Mouse (Mus musculus) CH12.LX (cell line): ENCODE measurements around the gene Rpl7l1. TPM values are rescaled to one million over a fixed set of nuclear protein-coding genes. Genes with fewer than 3 reads are reported as not detected.

Experiments
- DNase-seq: peaks from one replicate; pipeline ENCODE4 v3.0.0-alpha.2; 2013; ENCODE audit errors: extremely low read depth
- H3K27ac ChIP-seq: 2 replicates; pipeline ENCODE4 v1.5.1; 2012; ENCODE audit warnings: low read depth, mild to moderate bottlenecking, control low read depth, moderate library complexity; ENCODE audit not compliant: insufficient read depth
- H3K27me3 ChIP-seq: replicated peaks from 2 replicates; pipeline ENCODE3; 2012; ENCODE audit warnings: inconsistent platforms
- H3K36me3 ChIP-seq, 2 experiments: replicated peaks in 1 of 2; 2 replicates each; pipeline versions ENCODE3 to v1.6.1; 2012; ENCODE audit warnings: inconsistent platforms in 1 of 2, low read length in 1 of 2, mild to moderate bottlenecking in 1 of 2, mixed read lengths in 1 of 2, moderate library complexity in 1 of 2; ENCODE audit not compliant: control insufficient read depth in 1 of 2, insufficient read depth in 1 of 2
- H3K4me1 ChIP-seq, 2 experiments: 2 replicates each; pipeline ENCODE4 v1.6.1; 2012; ENCODE audit warnings: inconsistent platforms in 1 of 2, moderate library complexity in 1 of 2; ENCODE audit not compliant: insufficient read depth in 2 of 2, control insufficient read depth in 1 of 2
- H3K4me2 ChIP-seq: 2 replicates; pipeline ENCODE4 v1.6.1; 2012; ENCODE audit warnings: low read depth, mild to moderate bottlenecking, control low read depth; ENCODE audit not compliant: poor library complexity, insufficient read depth, severe bottlenecking
- H3K4me3 ChIP-seq, 3 experiments: fragments of 150-350 bp in 1 of 3; sonication (generic) in 1 of 3; replicated peaks in 1 of 3; 2 replicates each; pipeline versions ENCODE3 to v1.5.1; 2011 to 2012; ENCODE audit warnings: low read depth in 2 of 3, low read length in 2 of 3, mild to moderate bottlenecking in 2 of 3, moderate library complexity in 2 of 3, control low read depth in 1 of 3, improper control_type of control experiment in 1 of 3, inconsistent platforms in 1 of 3, mixed read lengths in 1 of 3; ENCODE audit not compliant: poor library complexity in 1 of 3
- H3K79me2 ChIP-seq: replicated peaks from 2 replicates; pipeline ENCODE4 v1.6.1; 2012; ENCODE audit warnings: mild to moderate bottlenecking, moderate library complexity; ENCODE audit not compliant: control insufficient read depth, poor library complexity, insufficient read depth, severe bottlenecking; ENCODE audit errors: extremely low read depth
- H3K9ac ChIP-seq: 2 replicates; pipeline ENCODE4 v1.6.1; 2012; ENCODE audit warnings: low read depth, mild to moderate bottlenecking, control low read depth, moderate library complexity; ENCODE audit not compliant: insufficient read depth
- H3K9me3 ChIP-seq: replicated peaks from 2 replicates; pipeline ENCODE3; 2012; ENCODE audit warnings: low read length, inconsistent platforms, mixed read lengths
- CTCF ChIP-seq, 2 experiments: IDR thresholded peaks in 1 of 2; conservative IDR thresholded peaks in 1 of 2; 2 replicates each; pipeline ENCODE4 v1.5.1; 2011 to 2012; ENCODE audit warnings: low read depth in 2 of 2, low read length in 2 of 2, improper control_type of control experiment in 1 of 2, inconsistent platforms in 1 of 2, mild to moderate bottlenecking in 1 of 2, moderate library complexity in 1 of 2
- EP300 ChIP-seq: IDR thresholded peaks from 2 replicates; pipeline ENCODE4 v1.6.1; 2011; ENCODE audit warnings: low read length, improper control_type of control experiment
- GABPA ChIP-seq: IDR thresholded peaks from 2 replicates; pipeline ENCODE4 v1.6.1; 2012; ENCODE audit warnings: low read depth, low read length, improper control_type of control experiment, inconsistent platforms; ENCODE audit not compliant: insufficient replicate concordance
- IRF4 ChIP-seq: IDR thresholded peaks from 2 replicates; pipeline ENCODE4 v1.6.1; 2014; ENCODE audit warnings: low read depth, mild to moderate bottlenecking, inconsistent platforms, low read length, improper control_type of control experiment
- JUN ChIP-seq: IDR thresholded peaks from 2 replicates; pipeline ENCODE4 v1.6.1; 2011; ENCODE audit warnings: low read depth, mild to moderate bottlenecking, low read length, improper control_type of control experiment, moderate library complexity; ENCODE audit not compliant: insufficient read depth
- JUND ChIP-seq: conservative IDR thresholded peaks from 2 replicates; pipeline ENCODE4 v1.6.1; 2011; ENCODE audit warnings: low read depth, low read length, improper control_type of control experiment
- KAT2A ChIP-seq: IDR thresholded peaks from 2 replicates; pipeline ENCODE4 v1.6.1; 2012; ENCODE audit warnings: low read length, improper control_type of control experiment, inconsistent platforms; ENCODE audit not compliant: insufficient replicate concordance
- MAFK ChIP-seq: IDR thresholded peaks from 2 replicates; pipeline ENCODE4 v1.6.1; 2011; ENCODE audit warnings: low read length, improper control_type of control experiment; ENCODE audit not compliant: insufficient replicate concordance
- MEF2A ChIP-seq: IDR thresholded peaks from 2 replicates; pipeline ENCODE4 v1.6.1; 2014; ENCODE audit warnings: low read depth, mild to moderate bottlenecking, inconsistent platforms, low read length, improper control_type of control experiment, borderline replicate concordance
- MXI1 ChIP-seq: IDR thresholded peaks from 2 replicates; pipeline ENCODE4 v1.6.1; 2011; ENCODE audit warnings: mild to moderate bottlenecking, low read depth, low read length, improper control_type of control experiment
- MYC ChIP-seq: IDR thresholded peaks from 2 replicates; pipeline ENCODE4 v1.6.1; 2011; ENCODE audit warnings: low read depth, mild to moderate bottlenecking, improper control_type of control experiment, low read length
- NRF1 ChIP-seq: IDR thresholded peaks from 2 replicates; pipeline ENCODE4 v1.6.1; 2014; ENCODE audit warnings: low read depth, mild to moderate bottlenecking, inconsistent platforms, low read length, improper control_type of control experiment, moderate library complexity
- PAX5 ChIP-seq: IDR thresholded peaks from 2 replicates; pipeline ENCODE4 v1.6.1; 2012; ENCODE audit warnings: low read length, inconsistent platforms, mixed read lengths
- POLR2AphosphoS2 ChIP-seq: IDR thresholded peaks from 2 replicates; pipeline ENCODE4 v1.6.1; 2011; ENCODE audit warnings: low read depth, low read length, improper control_type of control experiment
- RAD21 ChIP-seq: IDR thresholded peaks from 2 replicates; pipeline ENCODE4 v1.6.1; 2011; ENCODE audit warnings: low read depth, mild to moderate bottlenecking, low read length, improper control_type of control experiment, moderate library complexity
- SIN3A ChIP-seq: IDR thresholded peaks from 2 replicates; pipeline ENCODE4 v1.6.1; 2012; ENCODE audit warnings: low read length, improper control_type of control experiment, inconsistent platforms
- UBTF ChIP-seq: IDR thresholded peaks from 2 replicates; pipeline ENCODE4 v1.6.1; 2012; ENCODE audit warnings: low read depth, mild to moderate bottlenecking, inconsistent platforms, low read length, improper control_type of control experiment, moderate library complexity
- USF1 ChIP-seq: IDR thresholded peaks from 2 replicates; pipeline ENCODE4 v1.6.1; 2014; ENCODE audit warnings: low read depth, mild to moderate bottlenecking, inconsistent platforms, low read length, improper control_type of control experiment
- ZC3H11A ChIP-seq: IDR thresholded peaks from 2 replicates; pipeline ENCODE4 v1.6.1; 2012; ENCODE audit warnings: low read depth, mild to moderate bottlenecking, inconsistent platforms, low read length, improper control_type of control experiment
- ZKSCAN1 ChIP-seq: IDR thresholded peaks from 2 replicates; pipeline ENCODE4 v1.6.1; 2012; ENCODE audit warnings: low read depth, inconsistent platforms, low read length, improper control_type of control experiment, borderline replicate concordance
- ZMIZ1 ChIP-seq: IDR thresholded peaks from 2 replicates; pipeline ENCODE4 v1.6.1; 2012; ENCODE audit warnings: low read depth, mild to moderate bottlenecking, inconsistent platforms, low read length, improper control_type of control experiment
- ZNF384 ChIP-seq: IDR thresholded peaks from 2 replicates; pipeline ENCODE4 v1.6.1; 2012; ENCODE audit warnings: low read depth, low read length, improper control_type of control experiment, inconsistent platforms
- dilution Hi-C: fragments of 300-500 bp; cut with MboI; formaldehyde crosslinking; loops from 2 replicates; pipeline ENCODE4 v1.14.3; 2020; ENCODE audit warnings: low sequenced_read_pairs; ENCODE audit not compliant: extremely low pct_unique_long_range_greater_than_20kb, extremely low pct_ligation_motif_present
- in situ Hi-C: fragments of 300-500 bp; cut with MboI; formaldehyde crosslinking; loops from 3 replicates; pipeline ENCODE4 v1.14.3; 2019; ENCODE audit warnings: low sequenced_read_pairs, low pct_ligation_motif_present, low pct_unique_long_range_greater_than_20kb, mixed read lengths
- polyA plus RNA-seq: library from polyadenylated mRNA; unstranded; fragments of >175 nt; gene quantifications from 2 replicates; pipeline ENCODE4 v1.2.1, GENCODE M21; 2012; ENCODE audit warnings: low read depth; ENCODE audit not compliant: insufficient read length
- total RNA-seq, 2 experiments: library from RNA; depleted of rRNA; stranded (reverse); fragments of 300-350 nt in 1 of 2; fragments of >200 nt in 1 of 2; gene quantifications; 2 replicates each; pipeline ENCODE4 v1.2.3; 2012 to 2014

Rpl7l1 gene
- total and polyA plus RNA-seq, 3 experiments: 160 to 296 (median 261) TPM

GRCm38 (mm10) chr17:46797386-46797785 is 14.9 kb upstream of the Rpl7l1 start:
- H3K4me3 ChIP-seq: no peak overlapping the region
- dilution Hi-C loops (no loop called here), in situ Hi-C loops (no loop called here)
- no peak overlapping the region for H3K9ac ChIP-seq
- H3K4me1 ChIP-seq: peaks cover 0 to 15% of the 10 kb centered on the region in 2 experiments; a peak in 2 of 4 replicates
- no peaks in the 10 kb centered on the region for H3K79me2 ChIP-seq
- no peak overlapping the region for H3K27ac ChIP-seq
- no peaks in the 10 kb centered on the region for H3K27me3 ChIP-seq
- H3K36me3 ChIP-seq: peaks cover 22 to 56% of the 10 kb centered on the region in 2 experiments
- DNase-seq: no peak
- H3K4me2 ChIP-seq: no peak overlapping the region
- TF ChIP-seq ZKSCAN1: no peak
- TF ChIP-seq EP300: no peak
- no peak for TF ChIP-seq RAD21
- no peak for TF ChIP-seq MAFK
- no peak for TF ChIP-seq CTCF (conservative IDR thresholded peaks at IDR 0.05 in 1 of 2, IDR thresholded peaks at IDR 0.05 in 1 of 2; ENCODE audit: low read depth in 2 of 2, low read length in 2 of 2)
- no peak for TF ChIP-seq NRF1
- no peak for TF ChIP-seq MYC
- TF ChIP-seq MXI1: no peak
- no peak for TF ChIP-seq IRF4
- TF ChIP-seq USF1: no peak
- no peak for TF ChIP-seq SIN3A
- no peak for TF ChIP-seq JUN
- no peak for TF ChIP-seq KAT2A
- no peak for TF ChIP-seq UBTF
- no peak for TF ChIP-seq JUND
- no peaks in the 10 kb centered on the region for H3K9me3 ChIP-seq

GRCm38 (mm10) chr17:46796743-46797142 is 14.3 kb upstream of the Rpl7l1 start:
- in situ Hi-C loops (no loop called here), dilution Hi-C loops (no loop called here)
- no peak for DNase-seq
- Histone ChIP-seq H3K27ac (no peak overlapping the region), H3K9me3 (no peaks in the 10 kb centered on the region), H3K4me1 (peaks cover 0 to 9% of the 10 kb centered on the region in 2 experiments; a peak in 1 of 4 replicates), H3K27me3 (no peaks in the 10 kb centered on the region), H3K9ac (no peak overlapping the region), H3K79me2 (no peaks in the 10 kb centered on the region), H3K36me3 (peaks cover 22 to 49% of the 10 kb centered on the region in 2 experiments), H3K4me3 (no peak overlapping the region), H3K4me2 (no peak overlapping the region)
- no peak for TF ChIP-seq SIN3A
- no peak for TF ChIP-seq PAX5
- no peak for TF ChIP-seq MEF2A
- TF ChIP-seq POLR2AphosphoS2: no peak
- no peak for TF ChIP-seq RAD21
- no peak for TF ChIP-seq ZNF384
- no peak for TF ChIP-seq USF1
- TF ChIP-seq GABPA: no peak
- TF ChIP-seq ZC3H11A: no peak
- TF ChIP-seq IRF4: no peak
- TF ChIP-seq CTCF (conservative IDR thresholded peaks at IDR 0.05 in 1 of 2, IDR thresholded peaks at IDR 0.05 in 1 of 2; ENCODE audit: low read depth in 2 of 2, low read length in 2 of 2): no peak
- no peak for TF ChIP-seq KAT2A
- TF ChIP-seq ZMIZ1: no peak
